Mouse (Mus musculus) heart, postnatal 0 days (tissue): ENCODE data around the gene Gm49416. TPM values are rescaled to one million over a fixed set of nuclear protein-coding genes. Genes with fewer than 3 reads are reported as not detected.

Experiments used
- ATAC-seq: fragments of 200-750 bp; cut with Nextera tagmentation; 2 replicates; pipeline ENCODE4 v1.8.0; 2017; ENCODE audit warnings: low read depth, moderate number of reproducible peaks, moderate library complexity; ENCODE audit not compliant: insufficient read depth
- DNase-seq: peaks from one replicate; pipeline ENCODE4 v3.0.0-alpha.2; 2016; ENCODE audit warnings: low spot score
- H3K27ac ChIP-seq: fragments of 300-500 bp; sonication (generic); 2 replicates; pipeline ENCODE4 v1.5.1; 2014; ENCODE audit warnings: low read depth, mild to moderate bottlenecking
- H3K27me3 ChIP-seq: fragments of 300-500 bp; sonication (generic); 2 replicates; pipeline ENCODE4 v1.6.1; 2014; ENCODE audit warnings: low read length, mixed read lengths; ENCODE audit not compliant: control insufficient read depth, insufficient read depth
- H3K36me3 ChIP-seq: fragments of 300-500 bp; sonication (generic); replicated peaks from 2 replicates; pipeline ENCODE4 v1.6.1; 2014; ENCODE audit warnings: low read length, mixed read lengths; ENCODE audit not compliant: control insufficient read depth, insufficient read depth
- H3K4me1 ChIP-seq: fragments of 300-500 bp; sonication (generic); 2 replicates; pipeline ENCODE4 v1.6.1; 2014; ENCODE audit warnings: antibody characterized with exemption; ENCODE audit not compliant: control insufficient read depth, insufficient read depth
- H3K4me2 ChIP-seq: fragments of 300-500 bp; sonication (generic); 2 replicates; pipeline ENCODE4 v1.6.1; 2014; ENCODE audit warnings: low read depth, mild to moderate bottlenecking, low read length, moderate library complexity
- H3K4me3 ChIP-seq: fragments of 300-500 bp; sonication (generic); 2 replicates; pipeline ENCODE4 v1.5.1; 2014; ENCODE audit warnings: low read depth, low read length
- H3K9ac ChIP-seq: fragments of 300-500 bp; sonication (generic); replicated peaks from 2 replicates; pipeline ENCODE4 v1.6.1; 2014; ENCODE audit warnings: low read depth, low read length, mixed read lengths
- H3K9me3 ChIP-seq: fragments of 300-500 bp; sonication (generic); replicated peaks from 2 replicates; pipeline ENCODE4 v1.6.1; 2016; ENCODE audit warnings: low read length; ENCODE audit not compliant: control insufficient read depth
- CTCF ChIP-seq: IDR thresholded peaks from 2 replicates; pipeline ENCODE4 v1.5.1; 2016; ENCODE audit warnings: antibody characterized with exemption, control low read depth, low read depth
- EP300 ChIP-seq: IDR thresholded peaks from 2 replicates; pipeline ENCODE4 v1.6.1; 2016; ENCODE audit warnings: antibody characterized with exemption, low read depth
- WGBS: fragments of 180-500 bp; shearing (Covaris S2); extraction: QIAGEN DNeasy Blood & Tissue Kit; methylation state at CpG from one replicate; pipeline ENCODE4 v1.1.7; 2014; 5-methylcytosine and 5-hydroxymethylcytosine counted together
- polyA plus RNA-seq: library from polyadenylated mRNA; unstranded; fragments of >200 nt; fragmentation: Nextera tagmentation; extraction: Ambion mirVana; gene quantifications from 2 replicates; pipeline ENCODE4 v1.2.1, GENCODE M21; 2015
- total RNA-seq: library from RNA; depleted of rRNA; stranded (reverse); fragments of >200 nt; gene quantifications from 2 replicates; pipeline ENCODE4 v1.2.3, GENCODE M21; 2014; ENCODE audit warnings: low replicate concordance

Gene Gm49416
- total and polyA plus RNA-seq, 2 experiments from 2014 or later = not detected

GRCm38 (mm10) chr19:8936736-8937135 is 48.0 kb downstream of the Gm49416 start:
- Histone ChIP-seq H3K27ac (no peak overlapping the region), H3K9ac (no peak overlapping the region), H3K4me3 (no peak overlapping the region), H3K9me3 (no peaks in the 10 kb centered on the region), H3K4me1 (no peaks in the 10 kb centered on the region), H3K27me3 (no peaks in the 10 kb centered on the region), H3K4me2 (no peak overlapping the region), H3K36me3 (peaks cover 44% of the 10 kb centered on the region)
- no peak for ATAC-seq
- DNase-seq = no peak
- WGBS = 85% methylated on average over 2 of the region's 2 CpGs
- TF ChIP-seq EP300 (no peak), CTCF (no peak)

- peak overlapping the region; percentile 68; the same call in 1 of the 2 replicates for H3K4me2 ChIP-seq
- no peak for TF ChIP-seq CTCF
- TF ChIP-seq EP300 = no peak
- no peak for ATAC-seq
- peaks cover 37% of the 10 kb centered on the region for H3K36me3 ChIP-seq
- H3K27ac ChIP-seq = no peak overlapping the region
- H3K27me3 ChIP-seq = no peaks in the 10 kb centered on the region
- H3K4me1 ChIP-seq = peaks cover 20% of the 10 kb centered on the region; the same call in 1 of the 2 replicates
- 86% methylated on average over 14 of the region's 15 CpGs for WGBS
- no peak overlapping the region for H3K4me3 ChIP-seq
- no peak overlapping the region for H3K9ac ChIP-seq
- no peaks in the 10 kb centered on the region for H3K9me3 ChIP-seq
- no peak for DNase-seq
These were observed 51.9 kb downstream of the Gm49416 start for GRCm38 (mm10) chr19:8940526-8941133.

- Histone ChIP-seq H3K4me2 (peak overlapping the region; percentile 68), H3K9me3 (no peaks in the 10 kb centered on the region), H3K36me3 (peaks cover 38% of the 10 kb centered on the region), H3K4me1 (peaks cover 20% of the 10 kb centered on the region; the same call in 1 of the 2 replicates), H3K9ac (peak overlapping the region; percentile 94), H3K4me3 (peak overlapping the region; percentile 68), H3K27me3 (no peaks in the 10 kb centered on the region), H3K27ac (peak overlapping the region; percentile 26)
- no peak for DNase-seq
- WGBS = 47% methylated on average over 10 of the region's 10 CpGs
- ATAC-seq = no peak
- TF ChIP-seq EP300 = no peak
- no peak for TF ChIP-seq CTCF
These were observed 52.4 kb downstream of the Gm49416 start for GRCm38 (mm10) chr19:8941136-8941514.

GRCm38 (mm10) chr19:8941515-8942217 is 52.9 kb downstream of the Gm49416 start, which contains the start of gene Mta2:
TSS of gene Mta2 (plus strand) at chr19:8941875.
- ATAC-seq = peak; percentile 96
- peaks cover 37% of the 10 kb centered on the region for H3K36me3 ChIP-seq
- peak; percentile 98 for DNase-seq
- H3K27me3 ChIP-seq = no peaks in the 10 kb centered on the region
- peak within 1 kb of the TSS; percentile 94 for H3K9ac ChIP-seq
- H3K4me2 ChIP-seq = peak within 1 kb of the TSS; percentile 68
- TF ChIP-seq EP300 (0 out of 2 replicates have a peak, but pooled peaks have one; percentile 62), CTCF (no peak)
- under 1% methylated on average over 64 of the region's 64 CpGs for WGBS
- H3K4me3 ChIP-seq = peak within 1 kb of the TSS; percentile 68
- H3K9me3 ChIP-seq = no peaks in the 10 kb centered on the region
- H3K4me1 ChIP-seq = peaks cover 20% of the 10 kb centered on the region; the same call in 1 of the 2 replicates
- H3K27ac ChIP-seq = peak within 1 kb of the TSS; percentile 97

- H3K27ac ChIP-seq = peak overlapping the region; percentile 97
- peak overlapping the region; percentile 68 for H3K4me3 ChIP-seq
- no peaks in the 10 kb centered on the region for H3K27me3 ChIP-seq
- ATAC-seq = peak; percentile 58
- no peaks in the 10 kb centered on the region for H3K9me3 ChIP-seq
- peak overlapping the region; percentile 94 for H3K9ac ChIP-seq
- peaks cover 36% of the 10 kb centered on the region for H3K36me3 ChIP-seq
- H3K4me2 ChIP-seq = peak overlapping the region; percentile 68
- TF ChIP-seq CTCF (no peak), EP300 (no peak)
- WGBS = under 1% methylated on average over 46 of the region's 46 CpGs
- peak; percentile 51 for DNase-seq
- peaks cover 20% of the 10 kb centered on the region; the same call in 1 of the 2 replicates for H3K4me1 ChIP-seq
These were observed 53.7 kb downstream of the Gm49416 start for GRCm38 (mm10) chr19:8942276-8942964.
